Mouse (Mus musculus) limb, embryonic 13.5 days (tissue): ENCODE results near the gene Acvrl1. TPM values are rescaled to one million over a fixed set of nuclear protein-coding genes. Genes with fewer than 3 reads are reported as not detected.

Experiments used
- ATAC-seq: fragments of 200-750 bp; cut with Nextera tagmentation; 2 replicates; pipeline ENCODE4 v1.8.0; 2017; ENCODE audit warnings: low read depth, moderate number of reproducible peaks, moderate TSS enrichment; ENCODE audit not compliant: low FRiP score
- H3K27ac ChIP-seq: fragments of 300-500 bp; sonication (generic); 2 replicates; pipeline ENCODE4 v1.5.1; 2015; ENCODE audit warnings: inconsistent platforms, mild to moderate bottlenecking, moderate library complexity
- H3K27me3 ChIP-seq: fragments of 300-500 bp; sonication (generic); 2 replicates; pipeline ENCODE4 v1.6.1; 2015; ENCODE audit warnings: mild to moderate bottlenecking, inconsistent platforms
- H3K36me3 ChIP-seq: fragments of 300-500 bp; sonication (generic); 2 replicates; pipeline ENCODE4 v1.6.1; 2015; ENCODE audit warnings: inconsistent platforms, mild to moderate bottlenecking, moderate library complexity
- H3K4me1 ChIP-seq: fragments of 300-500 bp; sonication (generic); 2 replicates; pipeline ENCODE4 v1.6.1; 2015; ENCODE audit warnings: inconsistent platforms
- H3K4me2 ChIP-seq: fragments of 300-500 bp; sonication (generic); replicated peaks from 2 replicates; pipeline ENCODE4 v1.6.1; 2015; ENCODE audit warnings: inconsistent platforms, mild to moderate bottlenecking, moderate library complexity
- H3K4me3 ChIP-seq: fragments of 300-500 bp; sonication (generic); 2 replicates; pipeline ENCODE4 v1.5.1; 2015; ENCODE audit warnings: moderate library complexity, mild to moderate bottlenecking, inconsistent platforms
- H3K9ac ChIP-seq: fragments of 300-500 bp; sonication (generic); 2 replicates; pipeline ENCODE4 v1.6.1; 2015; ENCODE audit warnings: mild to moderate bottlenecking, inconsistent platforms
- H3K9me3 ChIP-seq: fragments of 300-500 bp; sonication (generic); 2 replicates; pipeline ENCODE4 v1.6.1; 2016; ENCODE audit warnings: inconsistent platforms
- WGBS: fragments of 180-500 bp; shearing (Covaris S2); methylation state at CpG from one replicate; pipeline ENCODE4 v1.1.7; 2015; 5-methylcytosine and 5-hydroxymethylcytosine counted together
- polyA plus RNA-seq: library from polyadenylated mRNA; unstranded; fragments of >200 nt; fragmentation: Nextera tagmentation; extraction: Ambion mirVana; gene quantifications from 2 replicates; pipeline ENCODE4 v1.2.1, GENCODE M21; 2015

Acvrl1 gene
- polyA plus RNA-seq, 1 experiment from 2014 or later, result 9.6 TPM

GRCm38 (mm10) chr15:101163056-101163458 lies 34.7 kb downstream of the Acvrl1 start:
- peak overlapping the region; percentile 45 for H3K4me2 ChIP-seq
- no peak overlapping the region for H3K4me3 ChIP-seq
- H3K4me1 ChIP-seq, result peaks cover 52% of the 10 kb centered on the region
- H3K9ac ChIP-seq, result no peak overlapping the region
- H3K27me3 ChIP-seq, result no peaks in the 10 kb centered on the region
- H3K36me3 ChIP-seq, result no peaks in the 10 kb centered on the region
- ATAC-seq, result peak; percentile 85
- peak overlapping the region; percentile 69 for H3K27ac ChIP-seq
- 7% methylated on average over 15 of the region's 15 CpGs for WGBS
- H3K9me3 ChIP-seq, result no peaks in the 10 kb centered on the region

- H3K27me3 ChIP-seq, result no peaks in the 10 kb centered on the region
- no peak overlapping the region for H3K4me3 ChIP-seq
- H3K4me2 ChIP-seq, result peak overlapping the region; percentile 45; the same call in 1 of the 2 replicates
- 63% methylated on average over 5 of the region's 5 CpGs for WGBS
- H3K4me1 ChIP-seq, result peaks cover 52% of the 10 kb centered on the region
- no peak overlapping the region for H3K9ac ChIP-seq
- no peaks in the 10 kb centered on the region for H3K9me3 ChIP-seq
- no peaks in the 10 kb centered on the region for H3K36me3 ChIP-seq
- 0 out of 2 replicates have a peak, but pooled peaks have one; percentile 5 for ATAC-seq
- peak overlapping the region; percentile 69 for H3K27ac ChIP-seq
Measured at GRCm38 (mm10) chr15:101163854-101164253, 35.5 kb downstream of the Acvrl1 start.

GRCm38 (mm10) chr15:101164291-101164690 lies 36.0 kb downstream of the Acvrl1 start:
- no peak for ATAC-seq
- Histone ChIP-seq H3K9ac (no peak overlapping the region), H3K27me3 (no peaks in the 10 kb centered on the region), H3K4me2 (no peak overlapping the region), H3K27ac (peak overlapping the region; percentile 69; the same call in 1 of the 2 replicates), H3K9me3 (no peaks in the 10 kb centered on the region), H3K4me3 (no peak overlapping the region), H3K4me1 (peaks cover 52% of the 10 kb centered on the region), H3K36me3 (no peaks in the 10 kb centered on the region)
- 71% methylated on average over 5 of the region's 5 CpGs for WGBS

- Histone ChIP-seq H3K4me3 (no peak overlapping the region), H3K27me3 (no peaks in the 10 kb centered on the region), H3K27ac (no peak overlapping the region), H3K4me1 (peaks cover 39% of the 10 kb centered on the region), H3K36me3 (no peaks in the 10 kb centered on the region), H3K4me2 (no peak overlapping the region), H3K9me3 (no peaks in the 10 kb centered on the region), H3K9ac (no peak overlapping the region)
- ATAC-seq, result no peak
- 66% methylated on average over 16 of the region's 16 CpGs for WGBS
Measured at GRCm38 (mm10) chr15:101165658-101166437, 37.5 kb downstream of the Acvrl1 start.

- H3K27me3 ChIP-seq, result peaks cover 4% of the 10 kb centered on the region; the same call in 1 of the 2 replicates
- no peak overlapping the region for H3K4me3 ChIP-seq
- H3K27ac ChIP-seq, result no peak overlapping the region
- peaks cover 24% of the 10 kb centered on the region for H3K4me1 ChIP-seq
- H3K4me2 ChIP-seq, result no peak overlapping the region
- H3K9me3 ChIP-seq, result no peaks in the 10 kb centered on the region
- H3K36me3 ChIP-seq, result no peaks in the 10 kb centered on the region
- 63% methylated on average over 11 of the region's 11 CpGs for WGBS
- ATAC-seq, result no peak
- no peak overlapping the region for H3K9ac ChIP-seq
Measured at GRCm38 (mm10) chr15:101167553-101167952, 39.2 kb downstream of the Acvrl1 start.

GRCm38 (mm10) chr15:101169910-101170309 lies 41.6 kb downstream of the Acvrl1 start:
- H3K36me3 ChIP-seq, result no peaks in the 10 kb centered on the region
- peaks cover 5% of the 10 kb centered on the region; the same call in 1 of the 2 replicates for H3K27me3 ChIP-seq
- 90% methylated on average over 5 of the region's 5 CpGs for WGBS
- H3K4me2 ChIP-seq, result no peak overlapping the region
- no peak overlapping the region for H3K9ac ChIP-seq
- H3K4me3 ChIP-seq, result no peak overlapping the region
- peaks cover 15% of the 10 kb centered on the region; the same call in 1 of the 2 replicates for H3K4me1 ChIP-seq
- ATAC-seq, result no peak
- H3K27ac ChIP-seq, result no peak overlapping the region
- H3K9me3 ChIP-seq, result no peaks in the 10 kb centered on the region

GRCm38 (mm10) chr15:101170413-101170980 lies 42.2 kb downstream of the Acvrl1 start:
- WGBS, result 73% methylated on average over 10 of the region's 10 CpGs
- Histone ChIP-seq H3K9me3 (no peaks in the 10 kb centered on the region), H3K27ac (no peak overlapping the region), H3K4me2 (no peak overlapping the region), H3K9ac (no peak overlapping the region), H3K27me3 (peaks cover 5% of the 10 kb centered on the region; the same call in 1 of the 2 replicates), H3K36me3 (no peaks in the 10 kb centered on the region), H3K4me3 (no peak overlapping the region), H3K4me1 (peaks cover 20% of the 10 kb centered on the region)
- no peak for ATAC-seq

- Histone ChIP-seq H3K4me3 (no peak overlapping the region), H3K9me3 (no peaks in the 10 kb centered on the region), H3K27me3 (peaks cover 5% of the 10 kb centered on the region; the same call in 1 of the 2 replicates), H3K4me1 (peaks cover 23% of the 10 kb centered on the region), H3K9ac (no peak overlapping the region), H3K4me2 (no peak overlapping the region), H3K27ac (no peak overlapping the region), H3K36me3 (no peaks in the 10 kb centered on the region)
- 71% methylated on average over 4 of the region's 4 CpGs for WGBS
- ATAC-seq, result no peak
Measured at GRCm38 (mm10) chr15:101171272-101171671, 43.0 kb downstream of the Acvrl1 start.

- no peak overlapping the region for H3K9ac ChIP-seq
- 91% methylated on average over 2 of the region's 2 CpGs for WGBS
- H3K4me1 ChIP-seq, result peaks cover 31% of the 10 kb centered on the region
- no peaks in the 10 kb centered on the region for H3K9me3 ChIP-seq
- no peaks in the 10 kb centered on the region for H3K36me3 ChIP-seq
- no peak for ATAC-seq
- no peak overlapping the region for H3K4me2 ChIP-seq
- no peak overlapping the region for H3K27ac ChIP-seq
- no peak overlapping the region for H3K4me3 ChIP-seq
- H3K27me3 ChIP-seq, result peaks cover 5% of the 10 kb centered on the region; the same call in 1 of the 2 replicates
Measured at GRCm38 (mm10) chr15:101172016-101172415, 43.7 kb downstream of the Acvrl1 start.

GRCm38 (mm10) chr15:101173421-101174211 lies 45.3 kb downstream of the Acvrl1 start, which contains the start of gene Acvr1b:
TSS of gene Acvr1b (plus strand) at chr15:101174067.
- H3K4me3 ChIP-seq, result peak within 1 kb of the TSS; percentile 89
- WGBS, result under 1% methylated on average over 31 of the region's 87 CpGs
- H3K27me3 ChIP-seq, result peaks cover 5% of the 10 kb centered on the region; the same call in 1 of the 2 replicates
- peak within 1 kb of the TSS; percentile 72 for H3K27ac ChIP-seq
- H3K9ac ChIP-seq, result peak within 1 kb of the TSS; percentile 94
- no peaks in the 10 kb centered on the region for H3K36me3 ChIP-seq
- ATAC-seq, result peak; percentile 92
- H3K4me2 ChIP-seq, result peak within 1 kb of the TSS; percentile 90
- no peaks in the 10 kb centered on the region for H3K9me3 ChIP-seq
- H3K4me1 ChIP-seq, result peaks cover 47% of the 10 kb centered on the region

- H3K4me2 ChIP-seq, result peak overlapping the region; percentile 90
- peak overlapping the region; percentile 89 for H3K4me3 ChIP-seq
- WGBS, result 1% methylated on average over 45 of the region's 46 CpGs
- peaks cover 5% of the 10 kb centered on the region; the same call in 1 of the 2 replicates for H3K27me3 ChIP-seq
- no peaks in the 10 kb centered on the region for H3K9me3 ChIP-seq
- H3K4me1 ChIP-seq, result peaks cover 54% of the 10 kb centered on the region
- no peaks in the 10 kb centered on the region for H3K36me3 ChIP-seq
- ATAC-seq, result peak; percentile 50
- peak overlapping the region; percentile 72; the same call in 1 of the 2 replicates for H3K27ac ChIP-seq
- peak overlapping the region; percentile 94 for H3K9ac ChIP-seq
Measured at GRCm38 (mm10) chr15:101174294-101175130, 46.2 kb downstream of the Acvrl1 start.
